Mouse (Mus musculus): ENCODE results near the gene Gm3646. TPM values are rescaled to one million over a fixed set of nuclear protein-coding genes. Genes with fewer than 3 reads are reported as not detected.

Gene Gm3646
- polyA plus RNA-seq, 1 experiment from 2014 or later: not detected

- ATAC-seq (ENCODE audit: low FRiP score, low TSS enrichment): no peak
- H3K4me1 ChIP-seq (ENCODE audit: insufficient read depth, low read length): no peaks in the 10 kb centered on the region
- H3K9ac ChIP-seq (replicated peaks; ENCODE audit: low read length): no peak overlapping the region
- H3K36me3 ChIP-seq (ENCODE audit: insufficient read depth, low read length): no peaks in the 10 kb centered on the region
- peaks cover 4% of the 10 kb centered on the region; the same call in 1 of the 2 replicates for H3K9me3 ChIP-seq (ENCODE audit: low read length)
- WGBS: 81% methylated on average over 3 of the region's 3 CpGs
- H3K4me3 ChIP-seq (ENCODE audit: low read length): no peak overlapping the region
- no peak overlapping the region for H3K4me2 ChIP-seq (replicated peaks; ENCODE audit: low read depth, low read length)
- H3K27ac ChIP-seq (ENCODE audit: low read length): no peak overlapping the region
- H3K27me3 ChIP-seq (ENCODE audit: insufficient read depth, low read length): no peaks in the 10 kb centered on the region
Measured at GRCm38 (mm10) chr1:39796765-39797164, 8.4 kb downstream of the Gm3646 start.

GRCm38 (mm10) chr1:39784632-39785031, 20.5 kb downstream of the Gm3646 start:
- Histone ChIP-seq H3K4me3 (ENCODE audit: low read length) (no peak overlapping the region), H3K27ac (ENCODE audit: low read length) (no peak overlapping the region), H3K4me2 (replicated peaks; ENCODE audit: low read depth, low read length) (no peak overlapping the region), H3K9ac (replicated peaks; ENCODE audit: low read length) (no peak overlapping the region), H3K27me3 (ENCODE audit: insufficient read depth, low read length) (no peaks in the 10 kb centered on the region), H3K9me3 (ENCODE audit: low read length) (peaks cover 5% of the 10 kb centered on the region; the same call in 1 of the 2 replicates), H3K4me1 (ENCODE audit: insufficient read depth, low read length) (no peaks in the 10 kb centered on the region), H3K36me3 (ENCODE audit: insufficient read depth, low read length) (no peaks in the 10 kb centered on the region)
- no peak for ATAC-seq (ENCODE audit: low FRiP score, low TSS enrichment)
- WGBS: 63% methylated on average over 5 of the region's 5 CpGs

- Histone ChIP-seq H3K4me2 (replicated peaks; ENCODE audit: low read depth, low read length) (no peak overlapping the region), H3K4me1 (ENCODE audit: insufficient read depth, low read length) (no peaks in the 10 kb centered on the region), H3K9ac (replicated peaks; ENCODE audit: low read length) (no peak overlapping the region), H3K9me3 (ENCODE audit: low read length) (no peaks in the 10 kb centered on the region), H3K36me3 (ENCODE audit: insufficient read depth, low read length) (no peaks in the 10 kb centered on the region), H3K4me3 (ENCODE audit: low read length) (no peak overlapping the region), H3K27me3 (ENCODE audit: insufficient read depth, low read length) (no peaks in the 10 kb centered on the region), H3K27ac (ENCODE audit: low read length) (no peak overlapping the region)
- 87% methylated on average over 6 of the region's 6 CpGs for whole genome bisulfite sequencing
- no peak for ATAC-seq (ENCODE audit: low FRiP score, low TSS enrichment)
Measured at GRCm38 (mm10) chr1:39781835-39782234, 23.3 kb downstream of the Gm3646 start.

GRCm38 (mm10) chr1:39779111-39779980, 25.8 kb downstream of the Gm3646 start:
- Histone ChIP-seq H3K9me3 (ENCODE audit: low read length) (no peaks in the 10 kb centered on the region), H3K27me3 (ENCODE audit: insufficient read depth, low read length) (no peaks in the 10 kb centered on the region), H3K4me3 (ENCODE audit: low read length) (no peak overlapping the region), H3K9ac (replicated peaks; ENCODE audit: low read length) (no peak overlapping the region), H3K36me3 (ENCODE audit: insufficient read depth, low read length) (no peaks in the 10 kb centered on the region), H3K4me2 (replicated peaks; ENCODE audit: low read depth, low read length) (no peak overlapping the region), H3K4me1 (ENCODE audit: insufficient read depth, low read length) (no peaks in the 10 kb centered on the region), H3K27ac (ENCODE audit: low read length) (no peak overlapping the region)
- 91% methylated on average over 16 of the region's 16 CpGs for WGBS
- no peak for ATAC-seq (ENCODE audit: low FRiP score, low TSS enrichment)

- H3K27ac ChIP-seq (ENCODE audit: low read length): no peak overlapping the region
- WGBS: 83% methylated on average over 14 of the region's 14 CpGs
- H3K9me3 ChIP-seq (ENCODE audit: low read length): no peaks in the 10 kb centered on the region
Measured at GRCm38 (mm10) chr1:39773991-39774729, 31.0 kb downstream of the Gm3646 start.

GRCm38 (mm10) chr1:39773551-39773950, 31.6 kb downstream of the Gm3646 start:
- WGBS: 72% methylated on average over 5 of the region's 5 CpGs
- no peaks in the 10 kb centered on the region for H3K9me3 ChIP-seq (ENCODE audit: low read length)
- H3K4me3 ChIP-seq (ENCODE audit: low read length): no peak overlapping the region
- H3K27ac ChIP-seq (ENCODE audit: low read length): no peak overlapping the region
- peaks cover 4% of the 10 kb centered on the region; the same call in 1 of the 2 replicates for H3K4me1 ChIP-seq (ENCODE audit: insufficient read depth, low read length)
- H3K27me3 ChIP-seq (ENCODE audit: insufficient read depth, low read length): no peaks in the 10 kb centered on the region
- no peak overlapping the region for H3K4me2 ChIP-seq (replicated peaks; ENCODE audit: low read depth, low read length)
- H3K9ac ChIP-seq (replicated peaks; ENCODE audit: low read length): no peak overlapping the region
- H3K36me3 ChIP-seq (ENCODE audit: insufficient read depth, low read length): no peaks in the 10 kb centered on the region
- no peak for ATAC-seq (ENCODE audit: low FRiP score, low TSS enrichment)

More at GRCm38 (mm10) chr1:39773991-39774729, 31.0 kb downstream of the Gm3646 start:
- peaks cover 4% of the 10 kb centered on the region; the same call in 1 of the 2 replicates for H3K4me1 ChIP-seq (ENCODE audit: insufficient read depth, low read length)
- H3K36me3 ChIP-seq (ENCODE audit: insufficient read depth, low read length): no peaks in the 10 kb centered on the region
- no peak overlapping the region for H3K4me2 ChIP-seq (replicated peaks; ENCODE audit: low read depth, low read length)
- no peaks in the 10 kb centered on the region for H3K27me3 ChIP-seq (ENCODE audit: insufficient read depth, low read length)
- H3K4me3 ChIP-seq (ENCODE audit: low read length): no peak overlapping the region
- no peak for ATAC-seq (ENCODE audit: low FRiP score, low TSS enrichment)
- no peak overlapping the region for H3K9ac ChIP-seq (replicated peaks; ENCODE audit: low read length)

GRCm38 (mm10) chr1:39772401-39773095, 32.6 kb downstream of the Gm3646 start:
- Histone ChIP-seq H3K4me2 (replicated peaks; ENCODE audit: low read depth, low read length) (no peak overlapping the region), H3K9me3 (ENCODE audit: low read length) (no peaks in the 10 kb centered on the region), H3K4me1 (ENCODE audit: insufficient read depth, low read length) (peaks cover 4% of the 10 kb centered on the region; the same call in 1 of the 2 replicates), H3K36me3 (ENCODE audit: insufficient read depth, low read length) (no peaks in the 10 kb centered on the region), H3K27ac (ENCODE audit: low read length) (no peak overlapping the region), H3K4me3 (ENCODE audit: low read length) (no peak overlapping the region), H3K27me3 (ENCODE audit: insufficient read depth, low read length) (no peaks in the 10 kb centered on the region), H3K9ac (replicated peaks; ENCODE audit: low read length) (no peak overlapping the region)
- peak; percentile 83 for ATAC-seq (ENCODE audit: low FRiP score, low TSS enrichment)
- WGBS: 14% methylated on average over 3 of the region's 3 CpGs

GRCm38 (mm10) chr1:39770436-39770835, 34.7 kb downstream of the Gm3646 start:
- Histone ChIP-seq H3K27ac (ENCODE audit: low read length) (no peak overlapping the region), H3K4me1 (ENCODE audit: insufficient read depth, low read length) (peaks cover 4% of the 10 kb centered on the region; the same call in 1 of the 2 replicates)

GRCm38 (mm10) chr1:39768017-39768416, 37.1 kb downstream of the Gm3646 start:
- no peak overlapping the region for H3K9ac ChIP-seq (replicated peaks; ENCODE audit: low read length)
- no peak for ATAC-seq (ENCODE audit: low FRiP score, low TSS enrichment)
- H3K4me1 ChIP-seq (ENCODE audit: insufficient read depth, low read length): peaks cover 4% of the 10 kb centered on the region; the same call in 1 of the 2 replicates
- H3K36me3 ChIP-seq (ENCODE audit: insufficient read depth, low read length): no peaks in the 10 kb centered on the region
- no peak overlapping the region for H3K4me3 ChIP-seq (ENCODE audit: low read length)
- H3K27ac ChIP-seq (ENCODE audit: low read length): no peak overlapping the region
- H3K4me2 ChIP-seq (replicated peaks; ENCODE audit: low read depth, low read length): no peak overlapping the region
- no peaks in the 10 kb centered on the region for H3K27me3 ChIP-seq (ENCODE audit: insufficient read depth, low read length)
- WGBS: 85% methylated on average over 3 of the region's 3 CpGs
- no peaks in the 10 kb centered on the region for H3K9me3 ChIP-seq (ENCODE audit: low read length)

More at GRCm38 (mm10) chr1:39770436-39770835, 34.7 kb downstream of the Gm3646 start:
- Histone ChIP-seq H3K9me3 (ENCODE audit: low read length) (no peaks in the 10 kb centered on the region), H3K4me2 (replicated peaks; ENCODE audit: low read depth, low read length) (no peak overlapping the region), H3K9ac (replicated peaks; ENCODE audit: low read length) (no peak overlapping the region), H3K4me3 (ENCODE audit: low read length) (no peak overlapping the region), H3K27me3 (ENCODE audit: insufficient read depth, low read length) (no peaks in the 10 kb centered on the region), H3K36me3 (ENCODE audit: insufficient read depth, low read length) (no peaks in the 10 kb centered on the region)
- no peak for ATAC-seq (ENCODE audit: low FRiP score, low TSS enrichment)
- WGBS: 74% methylated on average over 5 of the region's 5 CpGs

Measured in kidney, embryonic 16.5 days (tissue).